Mouse (Mus musculus) heart, embryonic 11.5 days (tissue): ENCODE data around the gene Scly. TPM values are rescaled to one million over a fixed set of nuclear protein-coding genes. Genes with fewer than 3 reads are reported as not detected.

Experiments
- ATAC-seq: fragments of 200-750 bp; cut with Nextera tagmentation; replicated peaks from 2 replicates; pipeline ENCODE4 v1.8.0; 2017; ENCODE audit warnings: moderate library complexity; ENCODE audit not compliant: insufficient number of reproducible peaks, low FRiP score, low TSS enrichment
- H3K27ac ChIP-seq: fragments of 300-500 bp; sonication (generic); 2 replicates; pipeline ENCODE4 v1.5.1; 2014; ENCODE audit warnings: mild to moderate bottlenecking, low read depth, low read length
- H3K27me3 ChIP-seq: fragments of 300-500 bp; sonication (generic); 2 replicates; pipeline ENCODE4 v1.6.1; 2014; ENCODE audit warnings: mild to moderate bottlenecking, low read length, mixed read lengths; ENCODE audit not compliant: control insufficient read depth, insufficient read depth
- H3K36me3 ChIP-seq: fragments of 300-500 bp; sonication (generic); 2 replicates; pipeline ENCODE4 v1.6.1; 2014; ENCODE audit warnings: mild to moderate bottlenecking, low read length, moderate library complexity, mixed read lengths; ENCODE audit not compliant: control insufficient read depth, insufficient read depth
- H3K4me1 ChIP-seq: fragments of 300-500 bp; sonication (generic); 2 replicates; pipeline ENCODE4 v1.6.1; 2014; ENCODE audit warnings: low read length; ENCODE audit not compliant: control insufficient read depth, insufficient read depth
- H3K4me2 ChIP-seq: fragments of 300-500 bp; sonication (generic); 2 replicates; pipeline ENCODE4 v1.6.1; 2014; ENCODE audit warnings: mild to moderate bottlenecking, moderate library complexity
- H3K4me3 ChIP-seq: fragments of 300-500 bp; sonication (generic); 2 replicates; pipeline ENCODE4 v1.5.1; 2014; ENCODE audit warnings: low read depth, low read length
- H3K9ac ChIP-seq: fragments of 300-500 bp; sonication (generic); 2 replicates; pipeline ENCODE4 v1.6.1; 2014; ENCODE audit warnings: mild to moderate bottlenecking, low read depth, low read length, moderate library complexity
- H3K9me3 ChIP-seq: fragments of 300-500 bp; sonication (generic); replicated peaks from 2 replicates; pipeline ENCODE4 v1.6.1; 2016; ENCODE audit warnings: low read length; ENCODE audit not compliant: control insufficient read depth
- WGBS: fragments of 180-500 bp; shearing (Covaris S2); extraction: QIAGEN DNeasy Blood & Tissue Kit; methylation state at CpG from one replicate; pipeline ENCODE4 v1.1.7; 2014; ENCODE audit not compliant: insufficient replicate concordance; 5-methylcytosine and 5-hydroxymethylcytosine counted together
- polyA plus RNA-seq: library from polyadenylated mRNA; unstranded; fragments of >200 nt; fragmentation: Nextera tagmentation; extraction: Ambion mirVana; gene quantifications from 2 replicates; pipeline ENCODE4 v1.2.1, GENCODE M21; 2014

Gene Scly
- polyA plus RNA-seq, 1 experiment from 2014 or later = 12.6 TPM

DNA sequence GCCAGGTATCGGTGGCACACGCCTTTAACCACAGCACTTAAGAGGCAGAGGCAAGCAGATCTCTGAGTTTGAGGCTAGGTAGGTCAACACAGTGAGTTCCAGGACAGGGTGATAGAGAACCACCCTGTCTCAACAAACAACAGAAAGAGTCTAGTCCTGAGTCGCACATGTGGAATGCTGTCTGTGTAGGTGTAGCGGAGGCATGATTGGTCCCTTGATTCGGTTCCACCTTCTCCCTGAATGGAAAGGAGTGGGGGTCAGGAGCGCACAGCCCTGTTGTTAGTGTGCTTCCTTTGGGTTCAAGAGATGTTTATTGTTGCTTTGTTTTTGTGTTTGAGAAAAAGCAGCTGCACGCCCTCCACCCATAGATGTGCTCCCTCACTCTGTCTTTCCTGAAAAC, 35.6 kb upstream of the Scly start:
- H3K9ac ChIP-seq = no peak overlapping the region
- H3K9me3 ChIP-seq = no peaks in the 10 kb centered on the region
- no peak overlapping the region for H3K4me3 ChIP-seq
- H3K4me2 ChIP-seq = no peak overlapping the region
- no peaks in the 10 kb centered on the region for H3K4me1 ChIP-seq
- WGBS = 87% methylated on average over 7 of the region's 7 CpGs
- peaks cover 2% of the 10 kb centered on the region; the same call in 1 of the 2 replicates for H3K36me3 ChIP-seq
- no peak overlapping the region for H3K27ac ChIP-seq
- no peaks in the 10 kb centered on the region for H3K27me3 ChIP-seq
- no peak for ATAC-seq

DNA sequence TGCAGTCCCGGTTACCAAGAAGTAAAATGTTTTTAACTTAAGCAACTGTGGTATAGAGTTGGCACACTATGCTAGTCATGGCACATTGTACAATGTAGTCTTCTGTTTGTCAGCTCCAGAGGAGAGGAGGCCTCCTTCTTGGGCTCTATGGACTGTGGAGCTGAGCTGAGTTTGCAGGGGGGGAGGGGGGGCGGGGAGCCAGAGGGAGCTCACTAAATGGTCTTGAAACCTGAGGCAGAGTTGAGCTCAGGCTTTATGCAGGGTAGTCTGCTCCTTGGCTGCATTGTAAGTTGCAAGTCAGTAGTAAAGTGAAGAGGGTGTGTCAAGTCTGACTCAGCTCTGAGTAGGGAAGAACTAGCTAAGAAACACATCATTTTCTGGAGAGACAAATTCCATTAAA, 25.9 kb upstream of the Scly start:
- no peak overlapping the region for H3K4me3 ChIP-seq
- H3K27me3 ChIP-seq = no peaks in the 10 kb centered on the region
- no peak for ATAC-seq
- H3K4me1 ChIP-seq = no peaks in the 10 kb centered on the region
- H3K27ac ChIP-seq = no peak overlapping the region
- no peaks in the 10 kb centered on the region for H3K36me3 ChIP-seq
- H3K4me2 ChIP-seq = no peak overlapping the region
- WGBS = 87% methylated on average over 2 of the region's 2 CpGs
- H3K9me3 ChIP-seq = no peaks in the 10 kb centered on the region
- H3K9ac ChIP-seq = no peak overlapping the region

DNA sequence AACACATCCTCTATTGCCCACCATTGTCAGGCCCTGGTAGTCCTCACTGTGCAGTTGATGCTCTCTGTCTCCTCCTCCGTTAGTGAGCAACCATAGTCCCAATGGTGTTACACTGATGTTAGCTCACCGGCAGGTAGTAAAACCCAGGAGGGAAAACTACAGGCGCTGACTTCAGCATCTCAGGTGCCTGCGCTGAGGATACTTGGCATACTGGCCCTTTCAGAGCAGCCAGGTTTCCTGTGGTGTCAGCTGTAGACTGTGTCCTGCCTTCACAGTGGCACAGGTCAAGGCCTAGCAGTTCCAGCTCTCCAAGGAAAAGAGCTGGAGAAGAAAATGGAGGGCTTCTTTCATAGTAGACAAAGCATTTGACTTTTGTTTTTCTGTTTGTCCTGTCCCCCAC, 21.6 kb upstream of the Scly start:
- WGBS = 88% methylated on average over 4 of the region's 4 CpGs
- Histone ChIP-seq H3K36me3 (peaks cover 12% of the 10 kb centered on the region), H3K9ac (no peak overlapping the region), H3K4me2 (no peak overlapping the region), H3K9me3 (no peaks in the 10 kb centered on the region), H3K27ac (no peak overlapping the region), H3K27me3 (no peaks in the 10 kb centered on the region), H3K4me3 (no peak overlapping the region), H3K4me1 (no peaks in the 10 kb centered on the region)
- no peak for ATAC-seq

GRCm38 (mm10) chr1:91277480-91277879, 20.7 kb upstream of the Scly start:
- Histone ChIP-seq H3K4me2 (no peak overlapping the region), H3K36me3 (peaks cover 12% of the 10 kb centered on the region), H3K9ac (no peak overlapping the region), H3K4me3 (no peak overlapping the region), H3K4me1 (no peaks in the 10 kb centered on the region), H3K27me3 (no peaks in the 10 kb centered on the region), H3K27ac (no peak overlapping the region), H3K9me3 (no peaks in the 10 kb centered on the region)
- ATAC-seq = no peak
- 92% methylated on average over 2 of the region's 2 CpGs for WGBS

DNA sequence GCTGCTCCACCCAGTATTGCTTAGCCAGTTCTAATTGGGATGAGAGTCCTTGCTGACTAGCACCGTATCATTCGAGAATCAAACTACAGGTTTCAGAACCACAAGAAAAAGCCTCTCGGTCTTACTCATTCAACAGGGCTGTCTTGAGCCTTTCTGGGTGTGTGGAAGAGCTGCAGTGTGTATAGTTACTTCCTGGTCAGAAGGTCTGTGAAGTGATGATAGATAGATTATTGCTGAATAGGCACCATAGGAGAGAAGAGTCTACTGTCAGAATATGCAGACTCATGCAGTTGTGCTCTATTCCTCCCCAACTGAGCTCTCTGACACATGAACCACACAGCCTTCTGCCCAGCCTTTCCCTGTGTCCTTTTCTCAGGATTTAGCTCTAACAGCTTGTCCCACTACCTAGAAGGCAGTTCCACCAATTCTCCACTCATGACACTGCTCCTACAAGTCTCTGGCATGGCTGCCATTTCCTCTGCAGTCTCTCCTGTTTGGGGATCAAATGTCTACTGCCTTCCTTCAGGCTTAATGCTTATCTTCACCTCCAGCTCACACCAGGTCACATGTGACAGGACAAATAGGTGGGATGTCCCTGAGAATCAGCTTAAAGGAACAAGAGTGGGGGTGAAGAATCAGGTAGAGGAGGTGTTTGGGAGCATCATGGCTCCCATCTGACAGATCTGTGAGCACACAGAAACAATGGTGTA, 19.6 kb upstream of the Scly start:
- Histone ChIP-seq H3K4me3 (no peak overlapping the region), H3K36me3 (peaks cover 12% of the 10 kb centered on the region), H3K4me1 (no peaks in the 10 kb centered on the region), H3K27me3 (no peaks in the 10 kb centered on the region), H3K4me2 (no peak overlapping the region), H3K9ac (no peak overlapping the region), H3K9me3 (no peaks in the 10 kb centered on the region), H3K27ac (no peak overlapping the region)
- 95% methylated on average over 3 of the region's 3 CpGs for WGBS
- ATAC-seq = no peak

GRCm38 (mm10) chr1:91279126-91279525, 19.0 kb upstream of the Scly start:
- Histone ChIP-seq H3K9ac (no peak overlapping the region), H3K4me2 (no peak overlapping the region), H3K9me3 (no peaks in the 10 kb centered on the region), H3K4me3 (no peak overlapping the region), H3K36me3 (peaks cover 12% of the 10 kb centered on the region), H3K4me1 (no peaks in the 10 kb centered on the region), H3K27me3 (no peaks in the 10 kb centered on the region), H3K27ac (no peak overlapping the region)
- ATAC-seq = no peak
- WGBS = 86% methylated on average over 1 of the region's 1 CpGs

DNA sequence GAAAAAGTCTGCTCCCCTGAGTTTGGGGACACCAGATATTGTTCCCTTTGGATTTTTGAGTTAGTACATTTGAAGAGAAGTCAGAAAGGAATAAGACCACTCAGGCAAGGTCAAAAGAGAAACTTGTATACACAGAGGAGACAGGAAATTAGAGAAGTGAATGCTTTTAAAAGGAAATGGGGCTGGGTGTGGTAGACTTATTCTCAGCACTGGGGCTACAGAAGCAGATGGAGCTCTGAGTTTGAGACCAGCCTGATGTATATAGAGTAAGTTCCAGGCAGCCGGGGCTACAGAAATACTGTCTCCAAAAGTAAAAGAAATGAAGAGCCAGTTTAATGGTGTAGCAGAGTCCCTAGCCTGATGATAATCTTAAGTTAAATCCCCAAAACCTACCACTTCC, 15.6 kb upstream of the Scly start:
- Histone ChIP-seq H3K36me3 (peaks cover 18% of the 10 kb centered on the region), H3K27ac (no peak overlapping the region), H3K9me3 (no peaks in the 10 kb centered on the region), H3K4me2 (no peak overlapping the region), H3K4me1 (no peaks in the 10 kb centered on the region), H3K4me3 (no peak overlapping the region), H3K27me3 (no peaks in the 10 kb centered on the region), H3K9ac (no peak overlapping the region)
- ATAC-seq = no peak
- 88% methylated on average over 1 of the region's 1 CpGs for WGBS

GRCm38 (mm10) chr1:91289375-91289774, 8.8 kb upstream of the Scly start:
- no peak overlapping the region for H3K4me3 ChIP-seq
- 0 out of 2 replicates have a peak, but pooled peaks cover 8% of the 10 kb centered on the region for H3K36me3 ChIP-seq
- ATAC-seq = no peak

More at GRCm38 (mm10) chr1:91289375-91289774, 8.8 kb upstream of the Scly start:
- Histone ChIP-seq H3K9ac (no peak overlapping the region), H3K4me2 (no peak overlapping the region), H3K9me3 (no peaks in the 10 kb centered on the region), H3K27ac (no peak overlapping the region), H3K4me1 (no peaks in the 10 kb centered on the region), H3K27me3 (no peaks in the 10 kb centered on the region)
- 93% methylated on average over 1 of the region's 1 CpGs for WGBS
